Mouse (Mus musculus) liver, adult (tissue): ENCODE results near the gene Lep.

ENCODE experiments used
- GATA4 ChIP-seq: IDR thresholded peaks from 2 replicates; pipeline ENCODE4 v1.6.1; 2014; ENCODE audit warnings: mild to moderate bottlenecking, low read length; ENCODE audit not compliant: insufficient replicate concordance

The Lep gene

GRCm38 (mm10) chr6:29059846-29060685, at the start of gene Lep:
Gene Lep, plus strand, starts transcription at chr6:29060220.
- no peak for TF ChIP-seq GATA4

- no peak for TF ChIP-seq GATA4
Measured at GRCm38 (mm10) chr6:29011651-29012050, 48.4 kb upstream of the Lep start.

- TF ChIP-seq GATA4 = no peak
Measured at GRCm38 (mm10) chr6:29013216-29013615, 46.8 kb upstream of the Lep start.

DNA sequence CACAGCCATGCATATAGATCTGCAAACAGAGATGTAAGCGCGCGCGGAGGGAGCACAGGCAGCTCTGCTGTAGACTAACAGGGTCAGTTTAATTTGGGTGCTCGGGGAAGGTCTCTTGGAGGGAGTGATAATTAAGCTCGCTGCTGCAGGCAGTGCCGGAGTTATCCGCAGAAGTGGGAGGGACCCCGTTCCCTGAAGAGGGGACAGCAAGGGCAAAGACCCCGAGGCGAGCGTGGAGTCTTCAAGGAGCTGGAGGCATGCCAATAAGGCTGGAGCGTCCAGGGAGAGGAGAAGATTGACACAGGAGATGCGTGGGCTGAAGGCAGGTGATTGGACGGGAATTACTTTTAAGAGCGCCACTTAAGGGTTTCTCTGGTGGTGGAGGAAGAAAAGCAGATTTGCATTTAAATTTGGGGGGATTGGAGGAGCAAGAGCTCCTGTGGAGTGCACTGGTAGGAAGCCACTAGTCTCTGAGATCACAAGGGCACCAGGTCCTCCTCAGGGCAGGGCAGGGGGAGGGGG, 43.1 kb upstream of the Lep start:
- TF ChIP-seq GATA4 = no peak

DNA sequence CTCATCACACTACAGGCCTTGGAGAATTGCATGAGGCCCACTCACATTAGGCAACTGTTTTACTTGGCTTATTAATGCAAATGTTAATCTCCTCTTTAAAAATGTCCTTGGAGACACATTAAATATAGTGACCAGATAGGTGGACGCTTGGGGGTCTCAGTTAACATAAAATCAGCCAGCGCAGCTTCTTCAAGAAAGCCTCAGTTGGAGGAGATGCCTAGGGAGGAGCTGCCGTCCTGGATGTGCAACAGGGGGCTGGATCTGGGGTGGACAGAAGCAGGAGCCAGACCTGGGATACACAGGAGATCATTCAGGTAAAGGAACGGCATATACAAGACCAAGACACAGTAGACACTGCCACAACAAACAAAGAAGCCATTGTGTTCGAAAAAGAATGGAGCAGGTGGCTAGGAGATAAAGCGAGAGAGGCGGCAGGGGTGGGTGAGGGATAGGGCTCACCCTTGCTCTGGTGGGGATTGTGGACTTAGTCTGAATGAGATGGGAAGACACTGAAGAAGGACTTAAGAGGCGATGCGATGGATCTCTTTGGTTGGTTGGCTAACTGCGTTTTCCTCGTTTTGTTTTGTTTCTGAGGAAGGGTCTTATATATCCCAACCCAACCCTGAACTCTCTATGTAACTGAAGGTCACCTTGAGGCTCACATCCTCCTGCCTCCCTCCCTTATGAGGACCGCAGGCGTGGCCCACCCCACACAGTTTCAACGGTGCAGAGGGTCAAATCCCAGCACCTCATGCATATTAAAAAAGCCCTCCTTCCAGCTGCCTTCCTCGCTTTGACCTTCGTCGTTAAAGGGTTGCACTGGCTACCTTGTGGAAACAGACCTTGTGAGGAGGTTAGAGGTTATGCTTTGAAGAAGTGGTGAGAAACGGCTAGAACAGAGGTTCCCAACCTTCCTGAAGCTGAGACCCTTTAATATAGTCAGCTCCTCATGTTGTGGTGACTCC, 40.0 kb upstream of the Lep start:
- TF ChIP-seq GATA4 = no peak

DNA sequence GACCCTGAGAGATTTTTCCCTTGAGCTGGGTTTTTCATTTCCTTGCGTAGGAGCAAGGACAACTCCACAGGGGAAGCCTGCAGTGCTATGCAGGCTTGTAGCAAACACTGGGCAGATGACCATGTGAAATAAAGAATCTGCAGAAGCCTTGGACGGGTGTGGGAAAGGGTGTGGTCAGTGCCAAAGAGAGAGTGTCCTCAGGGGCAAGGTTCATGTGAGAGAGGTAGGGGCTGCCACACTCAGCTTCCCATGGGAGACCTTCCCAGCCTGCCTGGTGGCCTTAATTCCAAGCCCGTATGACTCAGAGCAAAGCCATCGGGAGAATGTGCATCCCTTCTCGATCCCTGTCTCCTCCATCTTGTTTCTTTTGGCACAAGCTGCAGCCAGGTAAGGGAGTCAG, 39.1 kb upstream of the Lep start:
- no peak for TF ChIP-seq GATA4

- TF ChIP-seq GATA4 = no peak
Measured at GRCm38 (mm10) chr6:29021501-29021900, 38.5 kb upstream of the Lep start.

DNA sequence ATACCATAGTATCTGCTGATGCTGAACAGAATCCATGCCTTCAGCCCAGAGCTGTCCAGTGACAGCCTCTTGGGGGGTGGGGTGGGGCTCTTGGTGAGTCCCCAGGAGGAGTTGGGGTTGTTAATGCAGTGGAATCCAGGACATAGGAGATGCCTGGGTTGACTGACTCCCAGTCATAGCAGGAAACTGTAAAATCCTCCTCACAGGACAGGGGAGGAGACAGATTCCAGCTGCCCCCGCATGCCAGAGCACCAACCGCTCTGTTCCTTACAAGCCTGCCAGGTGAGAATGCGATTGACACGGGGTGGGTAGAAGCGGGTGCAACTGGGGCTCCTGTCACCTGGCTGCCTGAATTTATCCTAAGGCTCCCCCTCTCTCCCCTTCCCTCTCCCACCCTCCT, 37.9 kb upstream of the Lep start:
- TF ChIP-seq GATA4 = no peak

DNA sequence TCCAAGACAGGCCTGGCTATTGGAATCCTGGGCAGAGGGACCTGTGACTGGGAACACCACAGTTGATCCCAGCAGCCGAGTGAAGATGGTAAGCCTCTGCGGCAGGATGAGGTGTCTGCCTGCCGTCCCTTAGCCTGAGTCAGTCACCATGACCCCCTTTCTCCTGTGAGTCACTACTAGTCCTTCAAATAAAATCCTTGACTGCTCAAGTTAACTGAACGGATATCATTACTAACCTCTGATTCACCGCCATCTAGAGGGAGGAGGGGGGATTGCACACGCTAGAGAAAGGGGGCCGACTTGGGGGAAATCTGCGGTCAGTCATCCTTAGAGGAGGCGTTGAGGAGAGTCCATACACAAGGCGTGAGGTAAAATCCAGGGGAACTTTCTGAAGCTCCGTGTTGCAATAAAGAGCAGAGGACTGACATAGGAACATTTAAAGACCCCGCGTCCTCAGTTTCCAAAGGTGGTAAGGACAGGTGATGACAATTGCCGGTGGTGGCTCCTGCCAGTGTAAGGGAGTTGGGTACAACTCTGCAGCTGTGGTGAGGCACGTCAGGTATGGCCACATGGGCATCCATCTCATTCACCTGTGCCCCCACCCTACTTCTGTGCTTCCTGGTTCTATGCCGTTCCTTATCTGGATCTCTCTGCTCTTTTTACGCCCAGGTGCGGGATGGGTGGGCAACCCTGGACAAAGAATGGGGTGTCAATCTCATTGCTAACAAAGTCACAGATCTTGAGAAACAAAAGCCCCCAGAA, 36.6 kb upstream of the Lep start:
- no peak for TF ChIP-seq GATA4

DNA sequence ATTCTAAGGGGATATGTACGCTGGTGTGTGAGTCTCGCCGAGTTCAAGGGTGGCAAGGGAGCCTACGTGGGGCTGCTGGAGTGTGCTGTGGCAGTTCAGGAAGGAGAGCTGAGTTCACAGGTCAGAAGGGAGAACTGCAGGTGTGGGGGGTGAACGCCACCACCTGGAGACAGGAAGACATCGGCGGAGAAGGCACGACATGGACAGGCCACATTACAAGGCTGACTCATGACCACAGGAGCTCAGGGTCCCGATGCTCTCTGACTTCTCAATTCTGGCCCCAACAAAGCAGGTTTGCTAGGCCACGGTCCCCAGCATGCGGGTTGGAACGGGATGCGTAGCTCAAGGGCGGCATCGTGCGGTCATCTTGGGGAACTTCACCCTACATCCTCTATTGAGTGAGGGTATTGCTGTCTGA, 36.0 kb upstream of the Lep start:
- TF ChIP-seq GATA4 = no peak

DNA sequence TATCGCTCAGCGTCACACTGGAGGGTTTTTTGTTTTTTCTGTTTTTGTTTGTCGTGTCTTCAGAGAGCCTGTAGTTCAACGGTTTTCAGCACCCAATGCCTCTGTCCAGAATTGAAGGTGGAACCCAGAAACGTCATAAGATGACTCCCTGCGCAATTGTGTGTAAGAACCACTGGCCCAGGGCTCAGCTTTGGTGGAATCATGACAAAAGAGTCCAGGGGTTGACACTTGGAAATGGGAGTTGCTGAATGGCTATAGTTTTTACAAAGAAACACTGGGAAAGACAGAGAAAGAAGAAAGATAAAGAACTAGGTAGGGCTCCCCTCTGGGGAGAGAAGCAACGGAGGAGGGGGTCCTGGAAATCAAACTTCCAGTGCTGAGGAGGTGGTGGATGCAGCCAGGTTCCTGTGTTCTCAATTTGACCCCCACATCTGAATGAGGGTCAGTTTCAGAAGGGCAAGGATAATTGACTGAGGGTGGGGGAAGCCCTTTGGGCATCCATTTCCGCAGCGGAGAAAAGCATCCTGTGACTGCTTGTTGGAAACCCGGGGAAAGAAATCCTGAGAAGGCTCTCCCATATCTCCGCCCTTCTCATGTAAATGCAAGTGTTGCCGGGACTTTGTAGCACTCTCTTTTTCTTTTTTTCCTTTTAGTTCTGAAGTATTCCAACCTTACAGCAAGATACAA, 34.1 kb upstream of the Lep start:
- TF ChIP-seq GATA4 = no peak

DNA sequence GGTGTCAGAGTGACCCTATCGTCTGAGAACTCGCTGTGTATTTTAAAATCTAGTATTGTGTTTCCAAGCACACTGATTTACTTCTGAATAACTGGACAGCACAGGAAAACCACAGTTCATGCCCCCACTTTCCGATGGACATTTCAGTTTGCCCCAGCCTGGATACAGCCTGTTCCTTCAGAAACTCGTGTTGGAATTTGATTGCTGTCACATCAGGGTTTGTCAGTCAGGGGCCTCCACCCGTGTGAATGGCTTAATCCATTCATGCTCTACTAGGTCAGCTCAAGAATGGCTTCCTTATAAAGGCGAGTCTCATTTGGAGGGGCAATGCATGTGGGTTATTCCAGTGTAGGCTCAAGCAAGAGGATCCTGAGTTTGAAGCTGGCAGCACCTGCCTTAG, 33.3 kb upstream of the Lep start:
- TF ChIP-seq GATA4 = no peak

DNA sequence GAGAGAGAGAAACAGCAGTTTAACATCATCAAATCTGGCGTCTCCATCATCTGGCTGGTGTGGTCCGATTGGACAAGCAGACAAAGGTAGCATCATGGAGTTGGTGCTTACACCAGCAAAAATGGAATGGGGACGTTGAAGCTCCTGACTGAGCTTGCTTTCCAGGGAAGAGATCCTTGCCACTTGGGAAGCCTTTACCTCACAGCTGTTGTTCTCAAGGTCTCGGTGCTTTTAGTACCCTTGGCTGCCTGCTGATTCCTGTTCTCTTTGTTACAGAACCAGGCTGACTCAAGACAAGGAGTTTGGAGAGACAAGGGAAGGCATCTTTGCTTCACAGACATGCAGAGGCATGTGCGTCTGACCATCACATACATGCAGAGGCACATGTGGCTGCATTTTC, 31.9 kb upstream of the Lep start:
- TF ChIP-seq GATA4 = no peak

DNA sequence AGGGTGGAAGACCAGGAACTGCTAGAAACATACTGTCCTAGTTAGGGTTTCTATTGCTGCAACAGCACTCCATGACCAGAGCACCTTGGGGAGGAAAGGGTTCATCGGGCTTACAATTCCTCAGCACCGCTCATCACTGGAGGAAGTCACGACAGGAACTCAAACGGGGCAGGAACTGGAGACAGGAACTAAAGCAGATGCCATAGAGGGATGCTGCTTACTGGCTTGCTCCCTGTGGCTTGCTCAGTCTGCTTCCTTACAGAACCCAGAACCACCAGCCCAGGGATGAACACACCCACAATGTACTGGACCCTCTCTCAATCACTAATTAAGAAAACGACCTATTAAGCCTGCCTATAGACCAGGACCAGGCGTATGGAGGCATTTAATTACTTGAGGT, 30.5 kb upstream of the Lep start:
- no peak for TF ChIP-seq GATA4

- no peak for TF ChIP-seq GATA4
Measured at GRCm38 (mm10) chr6:29031216-29031615, 28.8 kb upstream of the Lep start.

DNA sequence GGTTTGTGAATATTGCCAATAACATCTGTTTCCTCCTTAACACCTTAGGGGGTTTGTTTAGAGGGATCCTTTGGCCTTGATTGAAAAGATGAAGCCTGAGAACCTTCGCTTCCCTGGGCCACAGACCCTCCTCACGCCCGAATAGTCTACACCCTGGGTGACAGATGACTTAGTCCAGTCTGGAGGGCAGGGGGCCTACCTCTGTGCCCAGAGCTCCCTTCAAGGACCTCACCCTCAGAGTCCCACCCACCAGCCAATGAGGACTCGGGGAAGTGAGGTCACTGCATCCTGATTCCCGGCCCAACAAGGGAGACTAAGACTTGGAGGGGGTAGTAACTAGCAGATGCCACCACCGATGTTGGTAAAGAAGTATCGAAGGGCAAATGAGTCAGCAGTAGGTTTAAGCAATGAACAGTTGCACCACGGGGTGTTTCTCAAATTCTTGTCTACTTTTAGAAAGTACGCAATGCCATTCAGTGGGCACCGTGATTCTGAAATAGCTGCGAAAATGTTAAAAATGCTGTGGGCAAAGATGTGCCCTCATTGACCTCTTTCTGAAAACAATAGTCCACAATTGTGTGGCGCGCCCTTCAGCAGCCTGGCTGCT, 28.2 kb upstream of the Lep start:
- TF ChIP-seq GATA4 = no peak
